Comparison of ENCODE assay signal across 23 mouse cellular contexts in genomic region chr5:58172218-58172617, GRCm38 (mm10).
"Had no signal": no experiment of that assay in that cellular context is flagged by ENCODE, and none has a peak within 500 bp of the region (broad histone marks: within the 10 kb centered on the region; RNA-seq: fewer than 3 reads in every experiment).

No protein-coding gene starts in this region.

- H3K4me1 ChIP-seq: hindbrain, embryonic 13.5 days; hindbrain, embryonic 15.5 days; kidney, embryonic 15.5 days; limb, embryonic 13.5 days; liver, embryonic 12.5 days had no signal

- H3K27ac ChIP-seq: heart, adult 2 months; hindbrain, embryonic 13.5 days; hindbrain, embryonic 15.5 days; hindbrain, postnatal 0 days; kidney, embryonic 15.5 days; kidney, postnatal 0 days; limb, embryonic 13.5 days; limb, embryonic 15.5 days; liver, embryonic 12.5 days; liver, embryonic 14.5 days had no signal

- H3K27me3 ChIP-seq: hindbrain, embryonic 13.5 days; hindbrain, embryonic 15.5 days; kidney, embryonic 15.5 days; limb, embryonic 13.5 days; limb, embryonic 15.5 days; liver, embryonic 12.5 days had no signal

- H3K9ac ChIP-seq: hindbrain, embryonic 13.5 days; hindbrain, embryonic 15.5 days; kidney, embryonic 15.5 days; limb, embryonic 13.5 days; limb, embryonic 15.5 days; liver, embryonic 12.5 days; liver, embryonic 14.5 days had no signal

- H3K4me3 ChIP-seq: heart, adult 2 months; hindbrain, embryonic 13.5 days; hindbrain, embryonic 15.5 days; kidney, embryonic 15.5 days; limb, embryonic 13.5 days; limb, embryonic 15.5 days; liver, embryonic 12.5 days had no signal

- H3K36me3 ChIP-seq: hindbrain, embryonic 13.5 days; hindbrain, embryonic 15.5 days; kidney, embryonic 15.5 days; limb, embryonic 13.5 days; limb, embryonic 15.5 days; liver, embryonic 12.5 days had no signal

- H3K9me3 ChIP-seq: hindbrain, embryonic 13.5 days; hindbrain, embryonic 15.5 days; kidney, embryonic 15.5 days; limb, embryonic 13.5 days; limb, embryonic 15.5 days; liver, embryonic 12.5 days had no signal

- DNase-seq: gastrocnemius, postnatal 14 days; gastrocnemius, postnatal 36 days; heart, adult 11 months; heart, adult 2 months; heart, postnatal 10 days; heart, postnatal 36 days; kidney, adult 11 months; kidney, adult 2 months; kidney, adult 9 months; kidney, postnatal 14 days; kidney, postnatal 36 days; layer of hippocampus, adult 9-11 months; layer of hippocampus, postnatal 36 days; left cerebral cortex, postnatal 4 days had no signal
